Mouse (Mus musculus) heart, adult 9 months (tissue): Measurements from ENCODE around the gene Ugt1a10.
"Not testable (repeated sequence)": the region's sequence is repeated elsewhere in the genome, so short reads cannot be mapped to it uniquely, and the experiment has no call there.

ENCODE experiments used
- DNase-seq, 2 experiments: peaks; one replicate each; pipeline ENCODE4 v3.0.0; 2022; ENCODE audit warnings: low spot score in 2 of 2

Gene Ugt1a10

DNA sequence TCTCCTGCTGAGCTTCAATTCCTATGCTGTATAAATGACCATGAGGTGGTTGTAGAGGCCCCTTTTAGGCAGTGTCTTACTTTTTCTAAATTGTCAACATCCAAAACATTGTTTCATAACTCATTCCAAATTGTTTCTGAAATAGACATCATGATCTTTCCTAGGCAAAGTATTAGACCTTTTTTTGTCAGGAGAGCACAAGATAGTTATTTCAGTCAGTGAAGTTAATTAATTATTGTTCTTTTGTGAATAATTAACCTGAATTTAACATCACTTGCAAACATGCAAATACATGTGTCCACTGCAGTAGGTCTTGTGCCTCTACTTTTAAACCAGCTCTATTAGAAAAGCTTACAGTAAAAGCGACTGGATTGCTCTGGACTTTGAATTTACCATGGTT, at the start of gene Ugt1a10:
Gene Ugt1a10 (plus strand): TSS at position 301 of the 400 bp plus-strand sequence.
- no peak for DNase-seq

DNA sequence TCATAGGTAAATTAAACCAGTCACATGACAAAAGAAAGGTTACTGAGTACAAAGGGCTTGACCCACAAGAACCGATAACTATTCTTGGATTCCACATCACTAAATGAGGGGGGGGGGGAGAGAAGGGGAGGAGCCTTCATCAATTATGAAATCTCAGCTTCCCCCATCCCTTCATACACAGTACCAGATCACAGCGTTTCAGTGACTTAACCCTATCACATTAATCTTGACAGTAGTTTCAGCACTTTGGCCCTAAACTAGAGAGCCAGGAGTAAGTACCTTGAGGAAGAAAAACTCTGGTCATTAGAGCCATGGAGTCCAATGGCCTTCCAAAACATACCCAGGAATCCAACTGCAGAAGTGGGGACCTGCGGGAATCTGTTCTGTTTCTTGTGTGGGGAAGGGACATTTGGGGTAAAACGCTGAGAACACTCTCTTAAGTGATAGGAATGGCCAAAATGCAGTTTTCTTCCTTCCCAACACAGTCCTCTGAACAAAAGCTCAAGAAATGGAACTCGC, 47.4 kb upstream of the Ugt1a10 start:
- no peak for DNase-seq

DNA sequence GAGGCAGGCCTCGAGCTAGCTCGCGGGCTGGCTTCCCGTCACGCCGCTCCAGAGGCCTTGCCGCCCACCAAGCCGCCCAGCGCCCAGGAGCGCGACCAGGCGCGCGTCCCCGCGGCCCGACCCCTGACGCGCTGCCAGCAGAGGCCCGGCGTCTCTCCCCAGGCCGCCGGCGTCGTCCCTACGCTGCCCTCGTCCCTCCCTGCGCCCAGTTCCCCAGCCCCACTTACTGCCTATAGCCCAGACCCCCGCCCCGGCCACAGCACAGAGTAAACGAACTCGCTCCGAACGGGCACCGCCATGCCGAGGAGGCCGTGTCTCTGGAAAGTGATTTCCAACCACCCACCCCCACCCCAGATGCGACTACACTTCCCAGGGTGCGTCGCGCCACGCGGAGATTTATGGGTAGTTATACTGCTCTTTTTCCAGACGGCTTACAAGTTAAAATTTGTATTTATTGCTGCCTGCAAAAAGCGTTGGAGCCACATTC, 46.9 kb upstream of the Ugt1a10 start, which contains the start of gene Usp40:
Gene Usp40 (minus strand): TSS at position 341 of the 487 bp plus-strand sequence.
- peak; percentile 69 to 75 for DNase-seq

DNA sequence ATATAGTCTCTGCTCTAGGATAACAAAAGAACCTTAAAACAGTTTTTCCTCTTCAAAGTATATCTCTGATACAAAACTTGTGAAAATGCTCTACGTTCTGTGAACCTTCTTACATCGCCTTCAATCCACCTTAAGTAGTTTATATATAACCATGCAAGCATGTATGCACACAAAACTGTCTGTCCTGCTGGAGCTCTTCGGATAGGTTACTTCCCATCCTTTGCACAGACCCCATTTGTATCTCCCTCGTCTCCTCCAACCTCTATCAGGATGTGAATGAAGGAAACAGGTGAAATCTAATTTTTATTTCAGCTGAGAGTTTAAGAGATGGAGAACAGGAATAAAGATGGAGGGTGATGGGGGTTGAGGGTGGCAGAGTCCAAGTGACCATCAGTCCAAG, 46.5 kb upstream of the Ugt1a10 start:
- DNase-seq = no peak

DNA sequence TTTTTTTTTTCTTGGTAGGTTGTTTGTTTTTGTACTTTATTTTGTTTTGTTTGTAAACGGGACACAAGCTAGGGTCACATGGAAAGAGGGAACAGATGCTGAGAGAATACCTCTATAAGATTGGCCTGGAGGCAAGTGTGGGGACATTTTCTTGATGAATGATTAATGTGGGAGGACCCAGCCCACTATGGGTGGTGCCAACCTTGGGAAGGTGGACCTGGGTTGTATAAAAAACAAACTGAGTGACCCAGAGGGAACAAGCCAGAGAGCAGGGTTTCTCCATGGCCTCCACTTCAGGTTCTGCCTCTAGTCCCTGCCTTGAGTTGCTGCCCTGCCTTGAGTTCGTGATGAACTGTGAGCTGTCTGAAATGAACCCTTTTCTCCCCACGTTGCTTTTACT, 45.7 kb upstream of the Ugt1a10 start:
- no peak for DNase-seq

DNA sequence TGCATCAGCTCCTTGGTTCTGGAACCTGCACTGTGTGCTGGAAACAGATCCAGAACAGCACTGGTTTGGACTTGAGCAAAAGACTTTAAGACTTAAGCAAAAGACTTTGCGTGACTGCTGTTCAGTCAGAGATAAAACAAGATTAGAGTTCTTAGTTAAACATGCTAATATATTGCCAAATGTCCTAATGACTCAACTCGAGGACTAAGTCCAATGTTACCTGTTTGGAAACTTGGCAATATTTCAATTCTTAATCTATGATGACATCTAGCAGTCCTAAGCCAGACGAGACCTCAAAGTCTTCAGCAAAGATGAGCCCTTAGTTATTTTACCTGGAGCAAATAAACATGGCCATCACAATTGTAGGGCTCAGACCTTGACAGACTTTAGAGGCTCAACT, 41.5 kb upstream of the Ugt1a10 start:
- DNase-seq = no peak

DNA sequence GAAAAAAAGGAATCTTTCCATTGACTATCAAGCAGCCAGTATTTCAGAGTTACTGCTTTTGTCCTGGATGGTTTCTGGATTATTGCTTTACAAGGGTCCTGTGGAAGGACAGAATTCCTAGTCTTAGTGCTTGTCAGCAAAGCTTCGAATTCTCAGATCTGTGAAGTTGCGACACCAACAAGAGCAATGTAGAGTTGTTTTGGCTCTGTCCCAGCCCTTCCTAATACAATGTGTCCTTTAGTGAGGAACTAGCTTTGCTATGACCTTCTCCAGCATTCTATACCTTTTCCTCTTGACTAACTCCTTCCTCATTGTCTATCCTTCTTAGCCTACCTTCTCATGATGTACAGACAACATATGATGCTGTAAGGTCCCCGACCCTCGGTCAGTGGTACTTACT, 41.0 kb upstream of the Ugt1a10 start:
- no peak for DNase-seq

DNA sequence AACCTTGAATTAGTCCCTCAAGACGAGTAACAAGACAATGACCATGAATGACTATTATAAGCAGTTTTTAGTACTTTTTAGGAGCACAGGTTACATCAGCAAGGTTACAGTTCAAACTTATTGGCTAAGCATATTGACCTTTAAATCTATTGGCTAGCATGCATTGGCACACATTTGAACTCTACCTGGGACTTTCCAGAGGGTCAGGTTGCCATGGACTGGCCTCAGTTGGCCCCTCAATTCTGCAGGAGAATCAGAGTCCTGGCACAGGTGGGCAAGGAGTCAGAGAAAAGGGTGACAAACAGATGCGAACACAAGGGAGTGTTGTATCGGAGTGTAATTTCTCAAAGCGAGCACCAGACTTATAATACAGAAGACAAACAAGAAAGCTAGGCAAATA, 40.5 kb upstream of the Ugt1a10 start:
- no peak for DNase-seq

DNA sequence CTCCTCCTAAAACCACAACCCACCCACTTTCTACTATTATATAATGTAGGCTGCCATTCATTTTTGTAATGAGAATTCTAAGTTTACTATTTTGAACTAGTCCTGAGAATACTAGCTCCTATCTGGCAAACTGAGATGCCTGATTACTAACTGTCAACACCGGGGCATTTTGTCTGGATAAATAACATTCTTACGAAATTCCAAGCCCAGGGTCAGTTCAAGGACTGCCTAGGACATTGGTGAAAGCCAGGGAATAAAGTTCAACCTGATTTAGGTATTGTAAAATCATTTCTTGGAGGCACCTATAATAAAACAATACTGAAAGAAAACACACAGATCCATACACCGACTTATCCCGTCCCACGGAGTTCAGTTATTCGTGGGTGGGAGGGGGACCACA, 39.8 kb upstream of the Ugt1a10 start:
- no peak for DNase-seq

DNA sequence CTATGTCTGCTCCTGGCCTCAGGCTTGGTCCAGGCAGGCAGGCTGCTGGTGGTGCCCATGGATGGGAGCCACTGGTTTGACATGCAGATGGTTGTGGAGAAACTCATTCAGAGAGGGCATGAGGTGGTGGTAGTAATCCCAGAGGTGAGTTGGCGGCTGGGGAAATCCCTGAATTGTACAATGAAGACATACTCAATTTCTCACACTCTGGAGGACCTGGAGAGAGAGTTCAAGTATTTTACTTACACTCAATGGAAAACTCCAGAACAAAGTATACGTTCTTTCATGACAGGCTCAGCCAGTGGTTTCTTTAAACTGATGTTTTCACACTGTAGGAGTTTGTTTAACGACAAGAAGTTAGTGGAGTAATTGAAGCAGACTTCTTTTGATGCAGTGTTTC, 29.9 kb upstream of the Ugt1a10 start:
- not testable (repeated sequence) for DNase-seq

DNA sequence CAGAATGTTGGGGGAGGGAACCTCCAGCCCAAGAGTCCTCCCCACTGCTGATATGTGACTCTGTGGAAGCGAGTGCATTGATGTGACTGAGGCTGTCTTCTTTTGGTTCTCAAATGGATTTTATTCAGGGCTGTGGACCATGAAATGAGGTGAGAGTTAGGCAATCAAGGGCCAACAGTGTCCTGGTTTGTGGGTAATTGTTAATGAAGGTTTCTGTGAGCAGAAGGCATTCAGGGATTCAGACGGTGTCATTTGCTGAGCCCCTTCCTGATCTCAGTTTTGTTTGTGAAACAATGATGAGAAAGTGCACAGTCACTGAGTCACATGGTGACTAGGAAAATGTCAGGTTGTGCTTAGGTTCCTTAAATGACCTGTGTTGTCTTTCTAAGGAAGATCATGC, 12.1 kb upstream of the Ugt1a10 start:
- not testable (repeated sequence) for DNase-seq

DNA sequence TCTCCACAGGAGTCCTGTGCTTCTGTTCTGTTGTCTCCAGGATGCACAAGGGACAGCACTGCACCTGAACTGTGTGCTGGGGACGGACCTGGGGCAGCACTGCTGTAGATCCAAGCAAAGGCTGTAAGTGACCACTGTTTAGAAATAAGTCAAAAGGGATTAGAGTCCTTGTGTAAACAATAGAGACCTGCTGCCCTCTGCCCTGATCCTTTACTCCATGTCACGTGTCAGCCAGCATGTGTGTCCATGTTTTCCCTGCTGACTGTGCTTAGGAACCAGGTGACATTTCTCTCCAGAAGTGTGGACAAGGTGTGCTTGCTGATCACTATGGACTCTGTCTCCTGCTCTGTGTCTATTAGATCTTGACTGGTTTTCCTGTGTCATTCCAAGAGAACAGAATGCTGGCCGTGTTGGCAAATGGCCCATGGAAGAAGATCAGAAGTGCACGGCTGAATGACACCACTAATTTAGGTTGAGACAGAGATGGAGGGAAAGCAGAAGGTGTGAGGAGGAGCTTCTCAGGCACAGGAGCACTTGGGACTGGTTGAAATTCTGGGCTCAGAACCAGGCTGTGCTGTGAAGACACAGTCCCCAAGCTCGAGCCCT, 10.3 kb upstream of the Ugt1a10 start:
- DNase-seq = not testable (repeated sequence)

DNA sequence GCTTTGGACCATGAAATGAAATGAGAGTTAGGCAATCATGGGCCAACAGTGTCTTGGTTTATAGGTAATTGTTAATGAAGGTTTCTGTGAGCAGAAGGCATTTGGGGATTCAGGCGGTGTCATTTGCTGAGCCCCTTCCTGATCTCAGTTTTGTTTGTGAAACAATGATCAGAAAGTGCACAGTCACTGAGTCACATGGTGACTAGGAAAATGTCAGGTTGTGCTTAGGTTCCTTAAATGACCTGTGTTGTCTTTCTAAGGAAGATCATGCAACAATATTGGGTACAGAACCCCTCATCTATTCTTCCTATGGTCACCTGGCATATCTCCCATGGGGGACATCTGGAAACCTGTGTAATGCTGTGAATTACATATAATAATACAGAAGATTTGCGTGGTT, 7.8 kb upstream of the Ugt1a10 start:
- DNase-seq = not testable (repeated sequence)

DNA sequence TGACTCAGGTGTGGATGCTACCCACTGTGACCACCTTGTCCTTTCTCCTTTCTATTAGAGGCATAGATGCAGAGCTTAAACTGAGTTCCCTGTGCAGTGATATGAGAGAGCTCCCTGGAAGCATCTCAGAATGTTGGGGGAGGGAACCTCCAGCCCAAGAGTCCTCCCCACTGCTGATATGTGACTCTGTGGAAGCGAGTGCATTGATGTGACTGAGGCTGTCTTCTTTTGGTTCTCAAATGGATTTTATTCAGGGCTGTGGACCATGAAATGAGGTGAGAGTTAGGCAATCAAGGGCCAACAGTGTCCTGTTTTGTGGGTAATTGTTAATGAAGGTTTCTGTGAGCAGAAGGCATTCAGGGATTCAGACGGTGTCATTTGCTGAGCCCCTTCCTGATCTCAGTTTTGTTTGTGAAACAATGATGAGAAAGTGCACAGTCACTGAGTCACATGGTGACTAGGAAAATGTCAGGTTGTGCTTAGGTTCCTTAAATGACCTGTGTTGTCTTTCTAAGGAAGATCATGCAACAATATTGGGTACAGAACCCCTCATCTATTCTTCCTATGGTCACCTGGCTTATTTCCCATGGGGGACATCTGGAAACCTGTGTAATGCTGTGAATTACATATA, 11.4 kb downstream of the Ugt1a10 start:
- not testable (repeated sequence) for DNase-seq

DNA sequence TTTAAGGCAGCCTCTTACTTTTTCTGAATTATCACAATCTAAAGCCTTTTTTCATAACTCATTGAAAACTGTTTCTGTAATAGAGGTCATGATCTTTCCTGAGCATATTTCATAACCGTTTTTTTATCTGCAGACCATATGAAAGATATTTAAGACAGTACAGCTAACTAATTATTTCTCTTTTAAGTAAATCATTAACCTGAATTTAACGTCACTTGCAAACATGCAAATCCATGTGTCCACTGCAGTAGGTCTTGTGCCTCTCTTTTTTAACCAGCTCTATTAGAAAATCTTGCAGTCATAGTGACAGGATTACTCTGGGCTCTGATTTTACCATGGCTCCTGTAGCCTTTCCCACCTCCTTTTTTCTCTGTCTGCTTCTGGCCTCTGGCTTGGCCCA, 15.3 kb downstream of the Ugt1a10 start, which contains the start of gene Ugt1a9:
Gene Ugt1a9 (plus strand): TSS at position 306 of the 400 bp plus-strand sequence.
- no peak for DNase-seq

DNA sequence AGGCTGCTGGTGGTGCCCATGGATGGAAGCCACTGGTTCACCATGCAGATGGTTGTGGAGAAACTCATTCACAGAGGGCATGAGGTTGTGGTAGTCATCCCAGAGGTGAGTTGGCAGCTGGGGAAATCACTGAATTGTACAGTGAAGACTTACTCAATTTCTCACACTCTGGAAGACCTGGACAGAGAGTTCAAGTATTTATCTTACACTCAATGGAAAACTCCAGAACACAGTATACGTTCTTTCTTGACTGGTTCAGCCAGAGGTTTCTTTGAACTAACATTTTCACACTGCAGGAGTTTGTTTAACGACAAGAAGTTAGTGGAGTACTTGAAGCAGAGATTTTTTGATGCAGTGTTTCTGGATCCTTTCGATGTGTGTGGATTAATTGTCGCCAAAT, 15.7 kb downstream of the Ugt1a10 start:
- no peak for DNase-seq

DNA sequence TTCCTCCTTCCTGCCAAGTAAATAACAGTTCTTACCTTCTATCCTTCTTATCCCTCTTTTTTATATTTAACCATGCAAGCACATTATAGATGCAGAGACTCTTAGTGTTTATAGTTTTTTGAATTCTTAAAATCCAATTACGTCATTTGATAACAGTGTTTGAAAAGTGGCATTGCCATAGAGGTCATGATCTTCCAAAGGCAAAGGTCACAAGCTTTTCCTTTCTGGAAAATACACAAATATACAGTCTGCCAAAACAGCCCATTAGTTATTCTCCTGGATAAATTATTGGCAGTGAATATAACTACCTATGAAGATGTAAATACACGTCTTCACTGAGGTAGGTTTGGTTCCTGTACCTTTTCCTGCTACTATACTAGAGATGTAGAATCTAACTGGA, 19.3 kb downstream of the Ugt1a10 start:
- no peak for DNase-seq

DNA sequence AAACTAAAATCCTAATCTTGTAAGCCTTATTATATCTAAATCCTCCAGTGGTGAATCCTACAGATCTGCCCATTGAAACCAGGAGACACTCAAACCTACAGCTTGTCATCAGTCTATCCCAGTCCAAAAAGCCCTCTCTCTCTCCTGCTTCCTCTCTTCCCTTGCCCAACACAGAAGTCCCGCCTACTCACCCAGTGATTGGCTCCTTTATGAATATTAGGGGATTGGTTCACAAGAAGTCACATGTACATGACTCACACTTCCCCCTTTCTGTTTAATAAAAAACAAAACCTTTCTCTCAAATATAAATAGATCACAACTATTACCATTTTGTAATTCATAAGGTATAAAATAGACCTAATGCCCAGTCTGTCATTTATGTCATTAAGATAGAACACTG, 21.9 kb downstream of the Ugt1a10 start:
- DNase-seq = no peak

DNA sequence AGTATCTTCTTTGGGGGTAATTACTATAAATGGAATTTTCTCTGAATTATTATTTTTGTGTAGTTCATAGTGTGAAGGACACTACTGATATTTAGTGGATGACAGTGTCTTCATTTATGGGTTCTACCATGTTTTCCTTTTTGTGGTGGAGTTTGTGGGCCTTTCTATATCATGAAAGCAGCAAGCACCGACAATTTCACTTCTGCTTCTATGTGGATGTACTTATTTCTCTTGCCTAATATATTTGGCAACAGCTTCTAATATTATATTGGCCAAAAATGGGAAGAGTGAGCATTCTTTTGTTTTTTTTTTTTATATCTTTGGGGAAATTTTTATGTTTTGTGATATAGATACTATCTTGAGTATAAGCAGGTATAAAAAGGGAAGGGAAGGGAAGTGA, 26.5 kb downstream of the Ugt1a10 start:
- no peak for DNase-seq

DNA sequence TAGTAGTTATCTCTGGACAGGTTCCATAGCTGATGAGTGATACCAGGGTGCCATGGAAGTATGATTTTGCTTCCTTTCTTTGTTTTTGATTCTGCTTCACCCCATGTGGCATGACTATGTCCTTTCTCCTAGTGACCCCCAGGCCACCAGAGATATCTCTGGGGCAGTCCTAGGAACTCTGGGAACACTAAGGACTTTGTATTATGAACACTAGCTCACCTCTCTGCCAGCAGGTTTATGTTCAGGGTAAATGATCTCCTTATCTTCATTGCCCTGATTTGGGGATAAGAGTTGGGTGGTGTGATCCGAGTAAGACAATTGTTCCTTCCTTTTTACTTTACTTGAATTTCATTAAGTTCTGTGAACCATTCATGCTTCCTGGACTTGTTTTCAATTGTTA, 30.9 kb downstream of the Ugt1a10 start:
- DNase-seq = no peak

DNA sequence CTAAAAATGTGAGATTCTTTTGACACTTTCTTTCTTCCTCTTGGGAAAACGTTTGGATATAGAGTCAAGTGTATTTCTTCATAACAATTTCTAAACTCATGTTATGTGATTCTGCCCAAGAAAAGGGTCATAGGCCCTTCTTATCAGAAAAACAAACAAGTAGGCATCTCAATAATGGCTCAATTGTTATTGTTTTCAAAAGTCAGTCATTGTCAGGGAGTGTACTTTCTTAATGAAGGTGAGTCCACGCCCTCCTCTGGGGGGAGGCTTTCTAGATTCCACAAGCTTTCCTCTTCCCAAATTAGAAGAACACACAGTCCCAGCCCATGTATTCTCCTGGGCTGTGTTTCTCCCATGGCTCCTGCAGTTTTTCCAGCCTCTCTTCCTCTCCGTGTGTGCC, 32.3 kb downstream of the Ugt1a10 start, which contains the start of gene Ugt1a8:
Gene Ugt1a8 (plus strand): TSS at position 301 of the 400 bp plus-strand sequence.
- no peak for DNase-seq

DNA sequence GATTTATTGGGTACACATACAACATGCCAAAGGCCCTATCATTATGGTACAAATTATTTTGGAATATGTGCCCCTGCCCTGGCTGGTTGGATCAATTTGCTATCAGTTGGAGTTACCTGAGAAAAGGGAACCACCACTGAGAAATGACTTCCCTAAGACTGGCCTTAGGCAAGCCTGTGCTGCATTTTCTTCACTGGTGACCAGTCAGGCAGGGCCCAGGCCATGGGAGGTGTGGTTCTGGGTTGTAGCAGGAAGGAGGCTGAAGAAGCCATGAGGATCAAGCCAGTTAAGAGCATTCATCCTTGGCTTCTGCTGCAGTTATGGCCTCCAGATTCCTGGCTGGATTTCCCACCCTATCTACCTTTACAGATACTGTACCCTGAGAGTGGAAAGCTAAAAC, 37.2 kb downstream of the Ugt1a10 start:
- no peak for DNase-seq

DNA sequence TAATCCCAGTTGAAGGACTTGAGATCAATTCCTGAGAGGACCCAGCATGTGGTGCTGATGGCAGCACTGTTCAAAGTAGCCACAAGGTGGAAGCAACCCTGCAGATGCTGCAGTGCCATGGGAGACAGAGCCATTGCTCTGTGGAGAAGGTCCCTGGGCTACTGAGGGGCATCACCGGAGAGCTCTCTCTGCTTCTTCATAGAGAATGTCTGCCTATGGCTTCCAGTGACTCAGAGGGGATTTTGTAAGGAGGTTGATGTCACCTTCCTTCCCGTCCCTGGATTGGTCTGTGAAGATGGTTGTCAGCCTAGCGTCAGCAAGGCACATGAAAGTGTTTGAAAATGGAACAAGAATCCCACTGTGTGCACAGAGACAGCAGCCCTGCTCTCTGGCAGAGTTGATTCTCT, 39.1 kb downstream of the Ugt1a10 start:
- DNase-seq = not testable (repeated sequence)
